Mouse (Mus musculus) liver, adult 2 months (tissue): ENCODE measurements around the gene Gm21887. TPM values are rescaled to one million over a fixed set of nuclear protein-coding genes. Genes with fewer than 3 reads are reported as not detected.
"Not testable (repeated sequence)": the region's sequence is repeated elsewhere in the genome, so short reads cannot be mapped to it uniquely, and the experiment has no call there.

Source experiments
- DNase-seq: peaks from one replicate; pipeline ENCODE4 v3.0.0-alpha.2; 2011; ENCODE audit warnings: low read depth, low spot score; ENCODE audit errors: extremely low read depth
- H3K27ac ChIP-seq: fragments of 200-500 bp; replicated peaks from 2 replicates; pipeline ENCODE4 v1.5.1; 2012; ENCODE audit warnings: low read depth, mild to moderate bottlenecking, control low read depth, inconsistent platforms, low read length; ENCODE audit not compliant: insufficient read depth
- H3K27me3 ChIP-seq: fragments of 200-500 bp; 2 replicates; pipeline ENCODE4 v1.6.1; 2012; ENCODE audit warnings: mild to moderate bottlenecking, moderate library complexity, low read length, inconsistent platforms; ENCODE audit not compliant: control insufficient read depth, insufficient read depth
- H3K36me3 ChIP-seq: fragments of 200-500 bp; 2 replicates; pipeline ENCODE4 v1.6.1; 2012; ENCODE audit warnings: low read length, inconsistent platforms; ENCODE audit not compliant: control insufficient read depth, insufficient read depth
- H3K4me1 ChIP-seq: fragments of 200-500 bp; 2 replicates; pipeline ENCODE4 v1.6.1; 2011; ENCODE audit warnings: low read length; ENCODE audit not compliant: control insufficient read depth, insufficient read depth
- H3K4me3 ChIP-seq: fragments of 200-500 bp; 2 replicates; pipeline ENCODE4 v1.5.1; 2011; ENCODE audit warnings: low read depth, mild to moderate bottlenecking, control low read depth, low read length, moderate library complexity; ENCODE audit not compliant: insufficient read depth
- H3K79me2 ChIP-seq: fragments of 200-500 bp; 2 replicates; pipeline ENCODE4 v1.6.1; 2012; ENCODE audit warnings: inconsistent platforms, mild to moderate bottlenecking, low read length, moderate library complexity; ENCODE audit not compliant: control insufficient read depth, insufficient read depth
- H3K9ac ChIP-seq: fragments of 200-500 bp; 2 replicates; pipeline ENCODE4 v1.6.1; 2012; ENCODE audit warnings: low read depth, mild to moderate bottlenecking, control low read depth, inconsistent platforms, low read length
- WGBS: fragments of 180-500 bp; shearing (Covaris S2); methylation state at CpG from one replicate; pipeline ENCODE4 v1.1.7; 2018; 5-methylcytosine and 5-hydroxymethylcytosine counted together
- polyA plus RNA-seq: library from polyadenylated mRNA; depleted of rRNA; stranded (reverse); fragments of >200 nt; gene quantifications from 2 replicates; pipeline ENCODE4 v1.2.3, GENCODE M21; 2012
- total RNA-seq: library from RNA; depleted of rRNA; stranded (reverse); fragments of >200 nt; gene quantifications from 2 replicates; pipeline ENCODE4 v1.2.3, GENCODE M21; 2014

Gm21887 gene
- total and polyA plus RNA-seq, 2 experiments, result 11.5 to 123 TPM

DNA sequence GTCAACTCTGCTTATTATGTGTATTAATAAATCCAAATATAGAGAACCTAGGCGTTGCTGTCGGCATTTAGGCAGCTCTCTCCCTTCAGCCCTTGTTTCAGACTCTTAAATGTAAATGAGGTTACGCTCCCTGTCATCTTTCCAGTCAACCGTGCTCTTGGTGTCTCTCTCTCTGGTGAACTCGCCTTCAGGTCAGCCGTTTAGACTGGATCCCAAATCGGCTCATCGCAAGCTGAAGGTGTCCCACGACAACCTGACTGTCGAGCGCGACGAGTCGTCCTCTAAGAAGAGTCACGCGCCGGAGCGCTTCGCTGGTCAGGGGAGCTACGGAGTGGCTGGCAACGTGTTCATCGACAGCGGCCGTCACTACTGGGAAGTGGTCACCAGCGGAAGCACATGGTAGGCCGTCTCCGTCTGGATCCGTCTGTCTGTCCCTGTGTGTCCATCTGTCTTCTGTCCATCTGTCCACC is 22.1 kb upstream of the Gm21887 start:
- not testable (repeated sequence) for H3K27ac ChIP-seq, H3K4me3 ChIP-seq, H3K9ac ChIP-seq, H3K79me2 ChIP-seq, H3K27me3 ChIP-seq, H3K4me1 ChIP-seq
- peak; percentile 43 for DNase-seq
- WGBS, result 88% methylated on average over 28 of the region's 28 CpGs
- peaks cover 24% of the 10 kb centered on the region for H3K36me3 ChIP-seq

DNA sequence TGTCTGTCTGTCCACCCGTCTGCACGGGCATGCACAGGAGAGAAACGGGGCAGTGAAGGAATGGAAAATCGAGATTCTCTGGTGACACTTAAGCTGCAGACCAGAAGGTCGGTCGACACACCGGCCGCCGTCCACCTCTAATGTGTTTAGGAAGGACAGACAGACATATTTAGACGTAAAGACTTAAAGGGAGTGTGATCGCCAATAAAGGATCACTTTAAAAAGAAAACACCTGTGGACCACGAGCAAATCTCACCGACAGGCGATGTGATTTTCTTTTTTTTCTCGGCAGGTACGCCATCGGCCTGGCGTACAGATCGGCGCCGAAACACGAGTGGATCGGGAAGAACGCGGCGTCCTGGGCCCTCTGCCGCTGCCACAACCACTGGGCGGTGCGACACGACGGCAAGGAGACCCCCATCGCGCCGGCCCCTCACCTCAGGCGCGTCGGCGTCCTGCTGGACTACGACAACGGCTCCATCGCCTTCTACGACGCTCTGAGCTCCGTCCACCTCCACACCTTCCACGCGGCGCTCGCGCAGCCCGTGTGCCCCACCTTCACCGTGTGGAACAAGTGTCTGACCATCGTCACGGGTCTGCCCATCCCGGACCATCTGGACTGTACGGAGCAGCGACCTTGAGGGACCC is 20.8 kb upstream of the Gm21887 start:
- H3K4me1 ChIP-seq, H3K27me3 ChIP-seq, H3K27ac ChIP-seq, H3K4me3 ChIP-seq, H3K79me2 ChIP-seq, H3K9ac ChIP-seq: not testable (repeated sequence)
- peak; percentile 30 for DNase-seq
- peaks cover 24% of the 10 kb centered on the region for H3K36me3 ChIP-seq
- 93% methylated on average over 56 of the region's 56 CpGs for WGBS

DNA sequence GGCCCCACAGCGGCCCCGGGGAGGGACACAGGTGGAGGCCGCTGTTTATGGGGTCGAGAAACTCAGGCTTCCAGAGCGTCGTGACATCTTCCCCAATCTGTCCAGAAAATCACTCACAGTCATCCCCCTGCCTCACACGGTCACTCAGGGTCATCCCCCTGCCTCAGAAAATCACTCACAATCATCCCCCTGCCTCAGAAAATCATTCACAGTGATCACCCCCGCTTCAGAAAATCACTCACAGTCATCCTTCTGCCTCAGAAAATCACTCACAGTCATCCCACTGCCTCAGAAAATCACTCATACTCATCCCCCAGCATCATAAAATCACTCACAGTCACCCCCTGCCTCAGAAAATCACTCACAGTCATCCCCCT is 20.3 kb upstream of the Gm21887 start:
- not testable (repeated sequence) for H3K4me1 ChIP-seq, H3K79me2 ChIP-seq, H3K4me3 ChIP-seq, H3K27me3 ChIP-seq, H3K27ac ChIP-seq, H3K9ac ChIP-seq
- H3K36me3 ChIP-seq, result peaks cover 20% of the 10 kb centered on the region
- WGBS, result 80% methylated on average over 8 of the region's 8 CpGs
- DNase-seq, result peak; percentile 21

DNA sequence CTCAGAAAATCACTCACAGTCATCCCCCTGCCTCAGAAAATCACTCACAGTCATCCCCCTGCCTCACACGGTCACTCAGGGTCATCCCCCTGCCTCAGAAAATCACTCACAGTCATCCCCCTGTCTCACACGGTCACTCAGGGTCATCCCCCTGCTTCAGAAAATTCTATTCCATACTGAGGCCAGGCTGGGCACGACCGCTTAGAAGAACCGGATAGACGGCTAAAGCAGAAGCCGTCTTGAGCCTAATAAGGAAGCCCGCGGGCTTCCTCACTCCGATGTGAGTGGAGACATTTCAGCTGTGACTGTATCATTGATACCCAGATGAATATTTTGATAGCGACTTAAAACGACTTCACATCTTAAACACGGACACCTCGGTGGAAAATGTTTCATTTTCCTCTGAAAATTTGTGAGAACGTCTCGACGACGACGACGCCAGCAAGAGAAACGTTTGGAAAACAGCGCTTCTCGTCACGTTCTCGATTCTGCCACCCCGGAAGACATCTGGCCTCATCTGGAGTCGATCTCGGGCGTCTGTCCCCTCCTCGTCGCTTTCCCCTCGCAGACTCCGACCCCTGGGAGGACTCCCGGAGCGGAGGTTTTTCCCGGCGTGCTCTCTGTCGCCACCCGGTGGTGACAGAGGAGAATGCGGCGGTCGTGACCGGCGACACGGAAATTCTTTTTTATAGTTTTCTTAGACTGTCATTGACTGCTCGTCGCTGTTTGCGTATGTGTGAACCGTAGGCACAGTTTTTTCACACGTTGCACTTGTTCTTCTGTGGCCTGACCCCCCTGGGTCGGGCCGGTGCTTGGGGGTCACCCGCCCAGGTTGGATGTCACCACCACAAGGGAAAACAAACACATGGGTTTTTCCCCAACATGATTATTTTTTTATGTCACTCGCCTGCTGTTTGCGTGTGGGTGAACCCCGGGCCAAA is 19.5 kb upstream of the Gm21887 start:
- H3K36me3 ChIP-seq, result peaks cover 14% of the 10 kb centered on the region
- DNase-seq, result peak; percentile 48
- not testable (repeated sequence) for H3K4me1 ChIP-seq, H3K27ac ChIP-seq, H3K4me3 ChIP-seq, H3K27me3 ChIP-seq, H3K79me2 ChIP-seq, H3K9ac ChIP-seq
- WGBS, result 81% methylated on average over 56 of the region's 56 CpGs

DNA sequence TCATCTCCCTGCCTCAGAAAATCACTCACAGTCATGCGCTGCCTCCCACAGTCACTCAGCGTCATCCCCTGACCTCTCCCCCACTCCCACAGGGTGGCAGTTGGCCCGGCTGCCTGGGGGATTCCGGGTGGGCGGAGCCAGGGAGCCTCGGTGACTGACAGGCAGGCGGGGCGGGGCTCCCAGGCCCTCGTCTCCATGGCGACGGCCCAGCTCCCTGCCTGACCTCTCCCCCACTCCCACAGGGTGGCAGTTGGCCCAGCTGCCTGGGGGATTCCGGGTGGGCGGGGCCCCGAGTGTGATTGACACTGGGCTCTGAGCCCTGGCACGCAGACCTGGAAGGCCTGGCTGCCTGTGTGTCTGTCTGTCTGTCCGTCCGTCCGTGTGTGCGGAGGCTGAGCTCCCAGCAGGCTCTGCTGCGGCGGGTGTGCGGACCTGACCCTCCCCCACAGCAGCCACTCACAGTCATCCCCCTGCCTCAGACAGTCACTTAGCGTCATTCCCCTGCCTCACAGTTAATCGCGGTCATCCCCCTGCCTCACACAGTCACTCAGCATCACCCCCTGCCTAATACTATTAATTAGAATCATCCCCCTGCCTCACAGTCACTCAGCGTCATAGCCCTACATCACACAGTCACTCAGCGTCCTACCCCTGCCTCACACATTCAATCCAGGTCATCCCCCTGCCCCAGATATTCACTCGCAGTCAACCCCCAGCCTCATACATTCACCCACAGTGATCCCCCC is 18.2 kb upstream of the Gm21887 start:
- H3K4me1 ChIP-seq, H3K27me3 ChIP-seq, H3K27ac ChIP-seq, H3K79me2 ChIP-seq, H3K4me3 ChIP-seq, H3K36me3 ChIP-seq, H3K9ac ChIP-seq: not testable (repeated sequence)
- 11% methylated on average over 13 of the region's 28 CpGs for WGBS
- peak; percentile 82 for DNase-seq

DNA sequence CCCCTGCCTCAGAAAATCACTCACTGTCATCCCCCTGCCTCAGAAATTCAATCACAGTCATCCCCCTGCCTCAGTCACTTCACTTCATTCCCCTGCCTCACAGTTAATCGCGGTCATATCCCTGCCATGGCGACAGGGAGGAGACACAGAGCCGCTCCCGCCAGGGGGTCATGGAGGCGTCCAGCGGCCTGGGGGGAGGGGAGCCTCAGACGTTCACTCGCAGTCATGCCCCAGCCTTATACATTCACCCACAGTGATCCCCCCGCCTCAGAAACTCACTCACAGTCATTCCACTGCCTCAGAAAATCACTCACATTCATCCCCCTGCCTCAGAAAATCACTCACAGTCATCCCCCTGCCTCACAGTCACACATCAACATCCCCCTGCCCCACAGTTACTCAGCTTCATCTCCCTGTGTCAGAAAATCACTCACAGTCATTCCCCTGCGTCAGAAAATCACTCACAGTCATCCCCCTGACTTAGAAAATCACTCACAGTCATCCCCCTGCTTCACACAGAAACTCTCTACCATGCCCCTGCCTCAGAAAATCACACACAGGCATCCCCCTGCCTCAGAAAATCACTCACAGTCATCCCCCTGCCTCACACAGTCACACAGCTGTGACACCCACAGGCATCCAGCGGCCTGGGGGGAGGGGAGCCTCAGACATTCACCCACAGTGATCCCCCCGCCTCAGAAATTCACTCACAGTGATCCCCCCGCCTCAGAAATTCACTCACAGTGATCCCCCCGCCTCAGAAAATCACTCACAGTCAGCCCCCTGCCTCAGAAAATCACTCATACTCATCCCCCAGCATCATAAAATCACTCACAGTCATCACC is 17.2 kb upstream of the Gm21887 start:
- H3K4me1 ChIP-seq, H3K27ac ChIP-seq, DNase-seq, H3K4me3 ChIP-seq, H3K36me3 ChIP-seq, H3K79me2 ChIP-seq, H3K27me3 ChIP-seq, H3K9ac ChIP-seq: not testable (repeated sequence)
- WGBS, result 24% methylated on average over 5 of the region's 15 CpGs

DNA sequence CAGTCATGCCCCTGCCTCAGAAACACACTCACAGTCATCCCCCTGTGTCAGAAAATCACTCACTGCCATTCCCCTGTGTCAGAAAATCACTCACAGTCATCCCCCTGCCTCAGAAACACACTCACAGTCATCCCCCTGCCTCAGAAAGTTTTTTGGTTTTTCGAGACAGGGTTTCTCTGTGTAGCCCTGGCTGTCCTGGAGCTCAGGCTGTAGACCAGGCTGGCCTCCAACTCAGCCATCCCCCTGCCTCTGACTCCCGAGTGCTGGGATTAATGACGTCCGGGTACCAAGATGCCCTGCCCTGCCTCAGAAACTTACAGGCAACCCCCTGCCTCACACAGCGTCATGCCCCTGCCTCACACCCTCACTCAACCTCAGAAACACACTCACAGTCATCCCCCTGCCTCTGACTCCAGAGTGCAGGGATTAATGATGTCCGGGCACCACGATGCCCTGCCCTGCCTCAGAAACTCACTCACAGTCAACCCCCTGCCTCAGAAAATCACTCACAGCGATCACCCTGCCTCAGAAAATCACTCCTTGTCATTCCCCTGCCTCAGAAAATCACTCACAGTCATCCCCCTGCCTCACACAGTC is 16.4 kb upstream of the Gm21887 start:
- H3K79me2 ChIP-seq, H3K27me3 ChIP-seq, H3K4me3 ChIP-seq, H3K36me3 ChIP-seq, H3K4me1 ChIP-seq, H3K27ac ChIP-seq, DNase-seq, H3K9ac ChIP-seq: not testable (repeated sequence)
- WGBS, result no CpG with 5 or more reads among the region's 8 CpGs
